Mouse (Mus musculus) C2C12 (cell line): ENCODE data around the gene Klrb1f.

Source experiments
- CEBPB ChIP-seq: IDR thresholded peaks from one replicate; pipeline ENCODE4 v1.6.1; 2011; ENCODE audit warnings: low read depth, mild to moderate bottlenecking, control low read depth, moderate library complexity
- CTCF ChIP-seq: IDR thresholded peaks from one replicate; pipeline ENCODE4 v1.5.1; 2011; ENCODE audit not compliant: control insufficient read depth, insufficient read depth, insufficient read length
- MAX ChIP-seq: IDR thresholded peaks from one replicate; pipeline ENCODE4 v1.6.1; 2011; ENCODE audit warnings: mild to moderate bottlenecking, control low read depth
- MYOD1 ChIP-seq: IDR thresholded peaks from one replicate; pipeline ENCODE4 v1.6.1; 2011; ENCODE audit warnings: low read depth; ENCODE audit not compliant: control insufficient read depth, insufficient read length
- MYOG ChIP-seq: IDR thresholded peaks from one replicate; pipeline ENCODE4 v1.6.1; 2011; ENCODE audit not compliant: control insufficient read depth, insufficient read length; ENCODE audit errors: extremely low read depth
- USF1 ChIP-seq: IDR thresholded peaks from one replicate; pipeline ENCODE4 v1.6.1; 2011; ENCODE audit warnings: low read depth, mild to moderate bottlenecking, control low read depth, moderate library complexity

DNA sequence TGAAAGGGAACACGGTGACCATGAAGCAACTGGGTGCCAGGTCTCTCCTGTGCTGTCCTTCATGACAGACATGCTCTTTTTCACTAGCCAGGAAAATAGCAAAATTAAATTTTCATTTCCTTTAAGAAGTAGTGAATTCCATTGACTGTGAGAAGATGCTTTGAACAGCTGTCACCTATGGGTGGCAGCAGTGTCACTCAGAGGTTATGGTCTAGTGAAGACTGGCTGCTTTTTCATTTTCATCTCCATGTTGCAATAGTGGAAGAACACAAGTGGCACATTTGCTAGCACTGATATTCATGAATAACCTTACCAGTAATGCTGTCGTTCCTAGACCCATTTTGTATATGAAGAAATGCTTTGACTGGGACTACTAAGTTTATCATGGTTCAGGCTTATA is 12.3 kb upstream of the Klrb1f start:
- TF ChIP-seq CTCF (no peak), MYOD1 (no peak), MAX (no peak), CEBPB (no peak), USF1 (no peak), MYOG (no peak)
